Mouse (Mus musculus) adrenal gland, postnatal 25 days (tissue): ENCODE measurements at regions not wholly inside any gene's neighbourhood (a gene's known extent, or its start where the extent isn't known, plus 50 kb on each side); places are given as distances from the start of the nearest gene placed in this dataset.

Experiments used
- DNase-seq: peaks from one replicate; pipeline ENCODE4 v3.0.0; 2021; ENCODE audit warnings: mixed read lengths

- no peak for DNase-seq
Measured at GRCm38 (mm10) chr3:149274987-149275386, 284.6 kb upstream of the Adgrl2 start.

- no peak for DNase-seq
Measured at GRCm38 (mm10) chr3:149273993-149274692, 283.8 kb upstream of the Adgrl2 start.

GRCm38 (mm10) chr3:149270459-149270858, 280.1 kb upstream of the Adgrl2 start:
- DNase-seq, result no peak

GRCm38 (mm10) chr3:149262332-149262970, 272.1 kb upstream of the Adgrl2 start:
- DNase-seq, result no peak

- DNase-seq, result no peak
Measured at GRCm38 (mm10) chr3:149261764-149262163, 271.4 kb upstream of the Adgrl2 start.

GRCm38 (mm10) chr3:149258826-149259225, 268.5 kb upstream of the Adgrl2 start:
- DNase-seq, result no peak

GRCm38 (mm10) chr3:149256891-149257290, 266.5 kb upstream of the Adgrl2 start:
- DNase-seq, result no peak

- DNase-seq, result no peak
Measured at GRCm38 (mm10) chr3:149253080-149253479, 262.7 kb upstream of the Adgrl2 start.

GRCm38 (mm10) chr3:149252144-149252543, 261.8 kb upstream of the Adgrl2 start:
- no peak for DNase-seq

- no peak for DNase-seq
Measured at GRCm38 (mm10) chr3:149247626-149247987, 257.3 kb upstream of the Adgrl2 start.

GRCm38 (mm10) chr3:149246935-149247625, 256.7 kb upstream of the Adgrl2 start:
- DNase-seq, result no peak

GRCm38 (mm10) chr3:149239664-149240063, 249.3 kb upstream of the Adgrl2 start:
- no peak for DNase-seq

- DNase-seq, result no peak
Measured at GRCm38 (mm10) chr3:149238076-149238475, 247.7 kb upstream of the Adgrl2 start.

- no peak for DNase-seq
Measured at GRCm38 (mm10) chr3:149235183-149235582, 244.8 kb upstream of the Adgrl2 start.

- peak; percentile 15 for DNase-seq
Measured at GRCm38 (mm10) chr3:149233691-149234131, 243.4 kb upstream of the Adgrl2 start.

GRCm38 (mm10) chr3:149233191-149233641, 242.9 kb upstream of the Adgrl2 start:
- DNase-seq, result no peak

- DNase-seq, result no peak
Measured at GRCm38 (mm10) chr3:149231346-149231745, 241.0 kb upstream of the Adgrl2 start.

- no peak for DNase-seq
Measured at GRCm38 (mm10) chr3:149227556-149227955, 237.2 kb upstream of the Adgrl2 start.

GRCm38 (mm10) chr3:149226723-149227122, 236.4 kb upstream of the Adgrl2 start:
- DNase-seq, result no peak

GRCm38 (mm10) chr3:149225684-149226083, 235.3 kb upstream of the Adgrl2 start:
- DNase-seq, result no peak

GRCm38 (mm10) chr3:149224271-149224670, 233.9 kb upstream of the Adgrl2 start:
- peak; percentile 16 for DNase-seq

GRCm38 (mm10) chr3:149223776-149224175, 233.4 kb upstream of the Adgrl2 start:
- DNase-seq, result no peak

GRCm38 (mm10) chr3:149220958-149221357, 230.6 kb upstream of the Adgrl2 start:
- no peak for DNase-seq
